Mouse (Mus musculus): ENCODE data around the gene Nif3l1.

The Nif3l1 gene

GRCm38 (mm10) chr1:58423371-58424248 lies 21.3 kb upstream of the Nif3l1 start, which contains the start of gene Clk1:
TSS of gene Clk1 (minus strand) at chr1:58424066.
- CTCF ChIA-PET: interaction anchor here in 3 of 4 experiments (0.5 to 1.7 kb wide), 6 partner anchors 8 to 384 kb away, joined by 3 to 15 read pairs (median 4); no protein-coding TSS in a partner anchor
- POLR2A ChIA-PET: interaction anchor here (0.5 to 18.7 kb wide), 87 partner anchors 7 to 813 kb away, joined by 3 to 284 read pairs (median 5); partner anchors contain the start of genes Ppil3 (in 4 of the 4), Bzw1 (in 3 of the 4), Nif3l1 (in 3 of the 4) and Orc2 (in 3 of the 4)

GRCm38 (mm10) chr1:58424551-58424950 lies 20.4 kb upstream of the Nif3l1 start:
- ChIA-PET POLR2A (interaction anchor here (0.6 to 18.7 kb wide), 59 partner anchors 8 to 1244 kb away, joined by 3 to 284 read pairs (median 5); partner anchors contain the start of genes Orc2 (in 3 of the 4), Ppil3 (in 3 of the 4), Bzw1 (in 2 of the 4) and Casp8 (in 2 of the 4)), CTCF (interaction anchor here in 3 of 4 experiments (0.6 to 1.7 kb wide), 3 partner anchors 8 to 649 kb away, joined by 4 to 9 read pairs (median 4); no protein-coding TSS in a partner anchor)

- ChIA-PET CTCF (interaction anchor here in 1 of 4 experiments (1.0 kb wide), 1 partner anchor 13 kb away, joined by 6 read pairs; no protein-coding TSS in a partner anchor), POLR2A (interaction anchor here (0.6 to 11.4 kb wide), 30 partner anchors 9 to 1240 kb away, joined by 3 to 284 read pairs (median 14); partner anchors contain the start of genes Clk1 (in 3 of the 4), Orc2 (in 3 of the 4) and Bzw1 (in 2 of the 4))
Measured at GRCm38 (mm10) chr1:58444691-58445090, 260 bp upstream of the Nif3l1 start.

- POLR2A ChIA-PET: interaction anchor here (0.6 to 11.4 kb wide), 45 partner anchors 8 to 512 kb away, joined by 3 to 284 read pairs (median 6); partner anchors contain the start of genes Clk1 (in 3 of the 4), Orc2 (in 3 of the 4) and Bzw1 (in 2 of the 4)
Measured at GRCm38 (mm10) chr1:58445861-58446260, 910 bp downstream of the Nif3l1 start.

GRCm38 (mm10) chr1:58447766-58448165 lies 2.8 kb downstream of the Nif3l1 start:
- CTCF ChIA-PET: interaction anchor here in 2 of 4 experiments (0.6 to 1.3 kb wide), 5 partner anchors 12 to 113 kb away, joined by 3 to 4 read pairs (median 3); no protein-coding TSS in a partner anchor
- POLR2A ChIA-PET: interaction anchor here in 3 of 4 experiments (0.7 to 11.4 kb wide), 20 partner anchors 8 to 57 kb away, joined by 3 to 284 read pairs (median 4); partner anchors contain the start of genes Clk1 (in 3 of the 3), Orc2 (in 2 of the 3) and Bzw1 (in 1 of the 3)

More at GRCm38 (mm10) chr1:58445861-58446260, 910 bp downstream of the Nif3l1 start:
- CTCF ChIA-PET: interaction anchor here in 2 of 4 experiments (0.6 to 1.3 kb wide), 5 partner anchors 11 to 1017 kb away, joined by 3 to 6 read pairs (median 3); partner anchors contain the start of gene Clk1 (in 1 of the 2)

- ChIA-PET CTCF (interaction anchor here in 3 of 4 experiments (0.5 to 1.3 kb wide), 8 partner anchors 12 to 152 kb away, joined by 3 to 15 read pairs (median 4); no protein-coding TSS in a partner anchor), POLR2A (interaction anchor here in 3 of 4 experiments (0.7 to 11.4 kb wide), 21 partner anchors 8 to 57 kb away, joined by 3 to 284 read pairs (median 4); partner anchors contain the start of genes Clk1 (in 3 of the 3) and Orc2 (in 2 of the 3))
Measured at GRCm38 (mm10) chr1:58448396-58448795, 3.4 kb downstream of the Nif3l1 start.

- POLR2A ChIA-PET: interaction anchor here (0.5 to 7.5 kb wide), 18 partner anchors 7 to 72 kb away, joined by 3 to 133 read pairs (median 7); partner anchors contain the start of genes Ppil3 (in 4 of the 4), Clk1 (in 2 of the 4), Nif3l1 (in 2 of the 4) and Orc2 (in 1 of the 4)
- CTCF ChIA-PET: no interaction called here
Measured at GRCm38 (mm10) chr1:58454316-58454715, 9.4 kb downstream of the Nif3l1 start.

GRCm38 (mm10) chr1:58458175-58458574 lies 13.2 kb downstream of the Nif3l1 start:
- POLR2A ChIA-PET: interaction anchor here (0.8 to 7.5 kb wide), 39 partner anchors 8 to 168 kb away, joined by 3 to 133 read pairs (median 5); partner anchors contain the start of genes Bzw1 (in 3 of the 4), Clk1 (in 3 of the 4), Ppil3 (in 3 of the 4) and Nif3l1 (in 2 of the 4)

GRCm38 (mm10) chr1:58458867-58459266 lies 13.9 kb downstream of the Nif3l1 start:
- ChIA-PET POLR2A (interaction anchor here in 3 of 4 experiments (0.8 to 7.5 kb wide), 32 partner anchors 7 to 97 kb away, joined by 3 to 133 read pairs (median 5); partner anchors contain the start of genes Bzw1 (in 3 of the 3), Clk1 (in 3 of the 3), Nif3l1 (in 2 of the 3) and Orc2 (in 2 of the 3)), CTCF (interaction anchor here in 1 of 4 experiments (2.2 kb wide), 1 partner anchor 13 kb away, joined by 6 read pairs; the partner anchor contains the start of genes Nif3l1 and Ppil3)

More at GRCm38 (mm10) chr1:58458175-58458574, 13.2 kb downstream of the Nif3l1 start:
- CTCF ChIA-PET: interaction anchor here in 2 of 4 experiments (0.5 to 2.2 kb wide), 3 partner anchors 13 to 178 kb away, joined by 3 to 6 read pairs (median 4); partner anchors contain the start of genes Nif3l1 (in 2 of the 2) and Ppil3 (in 2 of the 2)

GRCm38 (mm10) chr1:58460566-58460965 lies 15.6 kb downstream of the Nif3l1 start:
- POLR2A ChIA-PET: interaction anchor here in 1 of 4 experiments (1.0 to 1.2 kb wide), 2 partner anchors 11 to 37 kb away, joined by 3 to 4 read pairs; partner anchors contain the start of gene Clk1
- CTCF ChIA-PET: no interaction called here

- CTCF ChIA-PET: no interaction called here
- POLR2A ChIA-PET: interaction anchor here in 2 of 4 experiments (1.0 to 3.3 kb wide), 7 partner anchors 9 to 509 kb away, joined by 3 to 16 read pairs (median 5); partner anchors contain the start of genes Clk1 (in 1 of the 2), Nif3l1 (in 1 of the 2), Ppil3 (in 1 of the 2) and Stradb (in 1 of the 2)
Measured at GRCm38 (mm10) chr1:58463935-58464334, 19.0 kb downstream of the Nif3l1 start.

GRCm38 (mm10) chr1:58465042-58465441 lies 20.1 kb downstream of the Nif3l1 start:
- CTCF ChIA-PET: no interaction called here
- POLR2A ChIA-PET: interaction anchor here in 1 of 4 experiments (0.9 to 3.3 kb wide), 5 partner anchors 10 to 55 kb away, joined by 3 to 16 read pairs (median 13); partner anchors contain the start of genes Nif3l1, Orc2 and Ppil3

GRCm38 (mm10) chr1:58465561-58465960 lies 20.6 kb downstream of the Nif3l1 start:
- POLR2A ChIA-PET: interaction anchor here in 1 of 4 experiments (1.3 to 3.3 kb wide), 2 partner anchors 8 to 11 kb away, joined by 5 to 13 read pairs; no protein-coding TSS in a partner anchor
- CTCF ChIA-PET: no interaction called here

- ChIA-PET CTCF (interaction anchor here in 1 of 4 experiments (0.5 kb wide), 1 partner anchor 206 kb away, joined by 3 read pairs; no protein-coding TSS in a partner anchor), POLR2A (interaction anchor here in 2 of 4 experiments (1.1 to 2.3 kb wide), 5 partner anchors 17 to 52 kb away, joined by 3 to 12 read pairs (median 7); partner anchors contain the start of genes Clk1 (in 2 of the 2) and Orc2 (in 1 of the 2))
Measured at GRCm38 (mm10) chr1:58475662-58476061, 30.7 kb downstream of the Nif3l1 start.

- CTCF ChIA-PET: no interaction called here
- POLR2A ChIA-PET: interaction anchor here in 2 of 4 experiments (1.0 to 1.8 kb wide), 3 partner anchors 20 to 60 kb away, joined by 3 to 5 read pairs (median 4); partner anchors contain the start of gene Clk1 (in 1 of the 2)
Measured at GRCm38 (mm10) chr1:58482647-58483046, 37.7 kb downstream of the Nif3l1 start.

- POLR2A ChIA-PET: interaction anchor here in 3 of 4 experiments (1.1 to 2.2 kb wide), 4 partner anchors 9 to 11 kb away, joined by 3 to 12 read pairs (median 5); partner anchors contain the start of gene Orc2 (in 3 of the 3)
- CTCF ChIA-PET: no interaction called here
Measured at GRCm38 (mm10) chr1:58495603-58496002, 50.7 kb downstream of the Nif3l1 start.

- ChIA-PET CTCF (no interaction called here), POLR2A (interaction anchor here in 1 of 4 experiments (0.8 to 1.3 kb wide), 2 partner anchors 58 to 97 kb away, joined by 3 to 5 read pairs; no protein-coding TSS in a partner anchor)
Measured at GRCm38 (mm10) chr1:58497678-58498077, 52.7 kb downstream of the Nif3l1 start.
